Mouse (Mus musculus): ENCODE data around the gene Ide. TPM values are rescaled to one million over a fixed set of nuclear protein-coding genes. Genes with fewer than 3 reads are reported as not detected.
A peak's percentile ranks its signal among the peaks of the same experiment; 100 is the strongest.

The Ide gene
- 10 to 100 TPM; 35.8 to 69.8 (median 40.3) TPM for total RNA-seq (2022)

GRCm38 (mm10) chr19:37337752-37338151, at the start of gene Ide:
Gene Ide, minus strand, starts transcription at chr19:37337852.
- DNase-seq (ENCODE audit: low spot score in 2 of 2): no peak

GRCm38 (mm10) chr19:37386126-37386525, 48.5 kb upstream of the Ide start:
- DNase-seq (ENCODE audit: low spot score in 2 of 2): no peak

- no peak for DNase-seq (ENCODE audit: low spot score in 2 of 2)
Observed at GRCm38 (mm10) chr19:37378816-37379215, 41.2 kb upstream of the Ide start.

GRCm38 (mm10) chr19:37377404-37377990, 39.8 kb upstream of the Ide start:
- DNase-seq (ENCODE audit: low spot score in 2 of 2): no peak

GRCm38 (mm10) chr19:37376841-37377240, 39.2 kb upstream of the Ide start:
- DNase-seq (ENCODE audit: low spot score in 2 of 2): no peak

- DNase-seq (ENCODE audit: low spot score in 2 of 2): peak; percentile 95 to 97
Observed at GRCm38 (mm10) chr19:37375755-37376615, 38.3 kb upstream of the Ide start, which contains the start of gene Kif11. Gene Kif11, plus strand, starts transcription at chr19:37376403.

- no peak for DNase-seq (ENCODE audit: low spot score in 2 of 2)
Observed at GRCm38 (mm10) chr19:37374941-37375754, 37.5 kb upstream of the Ide start.

GRCm38 (mm10) chr19:37370356-37370755, 32.7 kb upstream of the Ide start:
- DNase-seq (ENCODE audit: low spot score in 2 of 2): no peak

GRCm38 (mm10) chr19:37369921-37370320, 32.3 kb upstream of the Ide start:
- DNase-seq (ENCODE audit: low spot score in 2 of 2): no peak

- no peak for DNase-seq (ENCODE audit: low spot score in 2 of 2)
Observed at GRCm38 (mm10) chr19:37368990-37369389, 31.3 kb upstream of the Ide start.

GRCm38 (mm10) chr19:37363128-37363939, 25.7 kb upstream of the Ide start:
- DNase-seq (ENCODE audit: low spot score in 2 of 2): peak; percentile 40 to 49

GRCm38 (mm10) chr19:37362545-37362944, 24.9 kb upstream of the Ide start:
- no peak for DNase-seq (ENCODE audit: low spot score in 2 of 2)

- no peak for DNase-seq (ENCODE audit: low spot score in 2 of 2)
Observed at GRCm38 (mm10) chr19:37360044-37360443, 22.4 kb upstream of the Ide start.

GRCm38 (mm10) chr19:37353331-37353730, 15.7 kb upstream of the Ide start:
- DNase-seq (ENCODE audit: low spot score in 2 of 2): no peak

- no peak for DNase-seq (ENCODE audit: low spot score in 2 of 2)
Observed at GRCm38 (mm10) chr19:37352756-37353155, 15.1 kb upstream of the Ide start.

- DNase-seq (ENCODE audit: low spot score in 2 of 2): no peak
Observed at GRCm38 (mm10) chr19:37348952-37349351, 11.3 kb upstream of the Ide start.

GRCm38 (mm10) chr19:37348331-37348730, 10.7 kb upstream of the Ide start:
- DNase-seq (ENCODE audit: low spot score in 2 of 2): no peak

- no peak for DNase-seq (ENCODE audit: low spot score in 2 of 2)
Observed at GRCm38 (mm10) chr19:37346258-37346657, 8.6 kb upstream of the Ide start.

- no peak for DNase-seq (ENCODE audit: low spot score in 2 of 2)
Observed at GRCm38 (mm10) chr19:37343899-37344298, 6.2 kb upstream of the Ide start.

GRCm38 (mm10) chr19:37340931-37341330, 3.3 kb upstream of the Ide start:
- DNase-seq (ENCODE audit: low spot score in 2 of 2): no peak

- DNase-seq (ENCODE audit: low spot score in 2 of 2): no peak
Observed at GRCm38 (mm10) chr19:37340495-37340894, 2.8 kb upstream of the Ide start.

All from layer of hippocampus, adult 8-10 months (tissue).